Mouse (Mus musculus): ENCODE results near the gene Cnppd1. TPM values are rescaled to one million over a fixed set of nuclear protein-coding genes. Genes with fewer than 3 reads are reported as not detected.
A peak's percentile ranks its signal among the peaks of the same experiment; 100 is the strongest.

Cnppd1 gene
- 20.0 and 23.9 TPM in 2 replicates for polyA plus RNA-seq (2011; ENCODE audit: insufficient read depth, insufficient read length, low read depth, missing spikeins)

DNA sequence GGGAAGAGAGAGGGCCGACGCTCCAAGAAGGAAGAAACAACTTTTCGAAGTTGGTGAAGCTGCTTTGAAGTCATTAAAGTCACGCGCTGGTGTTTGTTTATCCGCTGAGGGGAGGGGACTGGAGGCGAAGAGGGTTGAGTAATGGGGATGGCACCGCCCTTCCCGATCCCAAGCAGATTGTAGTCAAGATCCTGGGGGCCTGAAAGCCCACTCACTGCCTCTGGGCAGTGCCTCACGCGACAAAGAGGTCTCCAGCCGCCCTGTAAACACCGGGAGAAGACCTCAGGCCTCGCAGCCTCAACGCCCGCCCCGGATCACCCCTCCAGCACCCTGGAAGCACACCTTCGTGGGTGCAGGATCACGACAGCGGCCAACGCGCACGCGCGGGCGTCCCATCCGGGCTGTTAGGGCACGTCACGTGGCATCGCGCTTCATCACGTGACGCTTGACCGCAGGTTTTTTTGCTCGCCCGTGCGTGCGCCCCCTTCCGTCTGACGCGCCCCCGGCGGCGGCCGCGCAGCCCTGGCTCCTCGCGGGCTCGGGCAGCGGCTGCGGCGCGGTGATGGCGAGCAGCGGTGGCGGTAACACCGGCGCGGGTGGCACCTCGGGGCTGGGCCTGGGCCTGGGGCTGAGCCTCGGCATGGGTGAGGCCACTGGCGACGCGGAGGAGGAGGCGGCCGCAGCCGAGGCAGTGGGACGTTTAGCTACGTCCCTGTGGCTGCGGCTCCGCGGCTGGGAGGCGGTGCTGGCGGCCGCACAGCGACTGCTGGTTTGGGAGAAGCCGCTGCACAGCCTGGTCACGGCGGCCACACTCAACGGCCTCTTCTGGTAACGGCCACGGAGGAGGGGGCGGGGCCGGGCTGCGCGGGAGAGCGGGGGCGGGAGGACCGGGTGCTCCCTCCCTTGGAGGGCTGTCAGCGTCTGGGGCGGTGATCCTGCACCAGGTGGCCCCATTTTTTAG, at the start of gene Cnppd1, which contains the start of gene Retreg2:
TSS of gene Cnppd1 (minus strand) at position 411 of the 961 bp plus-strand sequence.
TSS of gene Retreg2 (plus strand) at position 478 of the 961 bp plus-strand sequence.
- TF ChIP-seq CTCF (IDR thresholded peaks at IDR 0.05; ENCODE audit: low read depth, low read length) (peak; percentile 61), EP300 (IDR thresholded peaks at IDR 0.05; ENCODE audit: insufficient read depth, low read depth, low read length) (0 out of 2 replicates have a peak, but pooled peaks have one; percentile 35), POLR2A (IDR thresholded peaks at IDR 0.05; ENCODE audit: insufficient read depth, low read length) (peak; percentile 34)
- Histone ChIP-seq H3K4me1 (ENCODE audit: control insufficient read depth, insufficient read depth, low read length) (no peaks in the 10 kb centered on the region), H3K9ac (ENCODE audit: low read depth, poor library complexity, severe bottlenecking) (peak within 1 kb of the TSS; percentile 60), H3K27me3 (ENCODE audit: control insufficient read depth, insufficient read depth, low read length, poor library complexity, severe bottlenecking) (no peaks in the 10 kb centered on the region), H3K27ac (ENCODE audit: insufficient read depth, low read length) (no peak within 1 kb of the TSS), H3K4me3 (ENCODE audit: low read depth, low read length) (peak within 1 kb of the TSS; percentile 69), H3K36me3 (ENCODE audit: control insufficient read depth, insufficient read depth, low read length, poor library complexity, severe bottlenecking) (0 out of 2 replicates have a peak, but pooled peaks cover 9% of the 10 kb centered on the region), H3K9me3 (replicated peaks; ENCODE audit: control insufficient read depth, insufficient read depth, low read length, poor library complexity, severe bottlenecking) (no peaks in the 10 kb centered on the region)

- Histone ChIP-seq H3K9me3 (replicated peaks; ENCODE audit: control insufficient read depth, insufficient read depth, low read length, poor library complexity, severe bottlenecking) (no peaks in the 10 kb centered on the region), H3K4me3 (ENCODE audit: low read depth, low read length) (peak within 1 kb of the TSS; percentile 86), H3K36me3 (ENCODE audit: control insufficient read depth, insufficient read depth, low read length, poor library complexity, severe bottlenecking) (0 out of 2 replicates have a peak, but pooled peaks cover 5% of the 10 kb centered on the region), H3K27me3 (ENCODE audit: control insufficient read depth, insufficient read depth, low read length, poor library complexity, severe bottlenecking) (no peaks in the 10 kb centered on the region), H3K9ac (ENCODE audit: low read depth, poor library complexity, severe bottlenecking) (peak within 1 kb of the TSS; percentile 82), H3K4me1 (ENCODE audit: control insufficient read depth, insufficient read depth, low read length) (no peaks in the 10 kb centered on the region), H3K27ac (ENCODE audit: insufficient read depth, low read length) (peak within 1 kb of the TSS; percentile 22; the same call in 1 of the 2 replicates)
- no peak for TF ChIP-seq EP300 (IDR thresholded peaks at IDR 0.05; ENCODE audit: insufficient read depth, low read depth, low read length)
- TF ChIP-seq POLR2A (IDR thresholded peaks at IDR 0.05; ENCODE audit: insufficient read depth, low read length), result no peak
- no peak for TF ChIP-seq CTCF (IDR thresholded peaks at IDR 0.05; ENCODE audit: low read depth, low read length)
Measured at GRCm38 (mm10) chr1:75191622-75192402, 49.3 kb upstream of the Cnppd1 start, which contains the start of the genes Ankzf1 and Atg9a. Gene Ankzf1, plus strand, starts transcription at chr1:75192151. Gene Atg9a, minus strand, starts transcription at chr1:75192196.

DNA sequence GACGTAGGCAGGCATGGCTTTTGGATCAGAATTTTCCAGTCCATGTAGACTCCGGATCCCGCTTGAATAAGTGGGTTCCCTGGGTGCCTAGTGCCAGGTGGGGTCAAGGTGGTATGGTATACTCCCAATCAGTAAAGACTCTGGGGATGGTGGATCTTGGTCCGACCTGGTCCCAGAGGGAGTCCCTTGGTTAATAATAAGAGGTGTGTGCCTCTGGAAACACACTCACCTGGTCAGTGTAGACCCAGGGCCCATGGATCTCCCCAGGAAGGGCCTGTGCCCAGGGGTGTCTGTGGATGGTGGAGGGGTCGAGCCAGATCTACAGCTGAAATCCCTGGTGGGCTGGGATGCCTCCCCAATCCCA, 48.7 kb upstream of the Cnppd1 start:
- Histone ChIP-seq H3K4me3 (ENCODE audit: low read depth, low read length) (peak overlapping the region; percentile 86), H3K27me3 (ENCODE audit: control insufficient read depth, insufficient read depth, low read length, poor library complexity, severe bottlenecking) (no peaks in the 10 kb centered on the region), H3K9me3 (replicated peaks; ENCODE audit: control insufficient read depth, insufficient read depth, low read length, poor library complexity, severe bottlenecking) (no peaks in the 10 kb centered on the region), H3K27ac (ENCODE audit: insufficient read depth, low read length) (no peak overlapping the region), H3K4me1 (ENCODE audit: control insufficient read depth, insufficient read depth, low read length) (no peaks in the 10 kb centered on the region), H3K36me3 (ENCODE audit: control insufficient read depth, insufficient read depth, low read length, poor library complexity, severe bottlenecking) (0 out of 2 replicates have a peak, but pooled peaks cover 5% of the 10 kb centered on the region), H3K9ac (ENCODE audit: low read depth, poor library complexity, severe bottlenecking) (peak overlapping the region; percentile 82)
- TF ChIP-seq POLR2A (IDR thresholded peaks at IDR 0.05; ENCODE audit: insufficient read depth, low read length) (no peak), EP300 (IDR thresholded peaks at IDR 0.05; ENCODE audit: insufficient read depth, low read depth, low read length) (no peak), CTCF (IDR thresholded peaks at IDR 0.05; ENCODE audit: low read depth, low read length) (no peak)

DNA sequence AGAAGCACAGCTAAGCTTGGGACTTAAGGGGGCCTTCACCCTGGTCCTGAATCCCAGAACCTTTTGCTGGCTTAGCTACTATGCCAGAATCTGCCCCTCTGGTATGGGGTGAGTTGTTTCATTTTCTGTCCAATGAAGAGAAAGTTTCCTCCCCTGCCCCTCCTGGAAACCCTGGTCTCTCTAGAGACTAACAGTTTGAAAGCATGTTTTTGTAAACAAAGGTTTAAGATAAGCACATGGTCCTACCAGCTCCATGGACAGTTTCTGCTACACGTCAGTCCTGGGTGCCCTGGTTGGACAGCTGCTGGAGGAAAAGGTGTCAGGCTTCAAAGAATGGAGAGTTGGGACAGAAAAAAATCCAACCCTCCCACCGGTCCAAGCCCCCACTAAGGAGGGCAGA, 48.1 kb upstream of the Cnppd1 start:
- TF ChIP-seq EP300 (IDR thresholded peaks at IDR 0.05; ENCODE audit: insufficient read depth, low read depth, low read length) (no peak), POLR2A (IDR thresholded peaks at IDR 0.05; ENCODE audit: insufficient read depth, low read length) (no peak), CTCF (IDR thresholded peaks at IDR 0.05; ENCODE audit: low read depth, low read length) (no peak)
- no peak overlapping the region for H3K4me3 ChIP-seq (ENCODE audit: low read depth, low read length)
- H3K27me3 ChIP-seq (ENCODE audit: control insufficient read depth, insufficient read depth, low read length, poor library complexity, severe bottlenecking), result no peaks in the 10 kb centered on the region
- no peak overlapping the region for H3K27ac ChIP-seq (ENCODE audit: insufficient read depth, low read length)
- 0 out of 2 replicates have a peak, but pooled peaks cover 3% of the 10 kb centered on the region for H3K36me3 ChIP-seq (ENCODE audit: control insufficient read depth, insufficient read depth, low read length, poor library complexity, severe bottlenecking)
- H3K4me1 ChIP-seq (ENCODE audit: control insufficient read depth, insufficient read depth, low read length), result no peaks in the 10 kb centered on the region
- no peak overlapping the region for H3K9ac ChIP-seq (ENCODE audit: low read depth, poor library complexity, severe bottlenecking)
- H3K9me3 ChIP-seq (replicated peaks; ENCODE audit: control insufficient read depth, insufficient read depth, low read length, poor library complexity, severe bottlenecking), result no peaks in the 10 kb centered on the region

DNA sequence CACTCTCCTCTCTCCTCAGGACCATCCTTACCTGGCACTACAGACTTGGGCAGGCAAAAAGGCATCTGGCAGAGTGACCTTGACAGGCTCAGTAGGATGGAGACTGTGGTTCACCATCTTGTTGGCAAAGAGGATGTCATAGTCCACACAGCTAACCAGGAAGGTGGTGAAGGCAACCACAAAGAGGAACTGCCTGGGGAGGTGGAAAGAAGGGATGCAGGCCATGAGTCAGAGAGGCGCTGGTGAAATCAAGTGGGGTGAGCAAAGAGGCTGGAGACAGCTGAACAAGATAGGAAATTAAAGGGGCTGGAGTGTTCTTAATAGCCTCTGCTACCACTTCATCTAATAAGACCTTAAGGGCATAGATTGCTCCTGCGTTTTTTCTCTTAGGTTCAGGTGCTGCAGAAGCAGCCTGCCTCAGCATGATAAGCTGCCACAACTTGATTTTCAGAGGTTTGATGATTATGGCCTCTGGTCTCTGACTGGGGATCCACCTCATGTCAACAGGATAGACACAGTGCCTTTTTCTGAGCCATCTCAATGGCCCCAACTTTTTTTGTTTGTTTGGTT, 45.5 kb upstream of the Cnppd1 start:
- Histone ChIP-seq H3K9ac (ENCODE audit: low read depth, poor library complexity, severe bottlenecking) (no peak overlapping the region), H3K27me3 (ENCODE audit: control insufficient read depth, insufficient read depth, low read length, poor library complexity, severe bottlenecking) (no peaks in the 10 kb centered on the region), H3K36me3 (ENCODE audit: control insufficient read depth, insufficient read depth, low read length, poor library complexity, severe bottlenecking) (no peaks in the 10 kb centered on the region), H3K9me3 (replicated peaks; ENCODE audit: control insufficient read depth, insufficient read depth, low read length, poor library complexity, severe bottlenecking) (no peaks in the 10 kb centered on the region), H3K4me3 (ENCODE audit: low read depth, low read length) (no peak overlapping the region), H3K4me1 (ENCODE audit: control insufficient read depth, insufficient read depth, low read length) (no peaks in the 10 kb centered on the region), H3K27ac (ENCODE audit: insufficient read depth, low read length) (no peak overlapping the region)
- TF ChIP-seq CTCF (IDR thresholded peaks at IDR 0.05; ENCODE audit: low read depth, low read length), result no peak
- no peak for TF ChIP-seq EP300 (IDR thresholded peaks at IDR 0.05; ENCODE audit: insufficient read depth, low read depth, low read length)
- no peak for TF ChIP-seq POLR2A (IDR thresholded peaks at IDR 0.05; ENCODE audit: insufficient read depth, low read length)
